Mouse (Mus musculus) regulatory T cell (primary cell): ENCODE data around the gene Magea2.
"Not testable (repeated sequence)": the region's sequence is repeated elsewhere in the genome, so short reads cannot be mapped to it uniquely, and the experiment has no call there.

Source experiments
- in situ Hi-C: fragments of 300-600 bp; cut with MboI, MseI; formaldehyde crosslinking; loops from one replicate; pipeline ENCODE4 v1.15.1; 2025; ENCODE audit warnings: high pct_unique_total_duplicates

Gene Magea2

DNA sequence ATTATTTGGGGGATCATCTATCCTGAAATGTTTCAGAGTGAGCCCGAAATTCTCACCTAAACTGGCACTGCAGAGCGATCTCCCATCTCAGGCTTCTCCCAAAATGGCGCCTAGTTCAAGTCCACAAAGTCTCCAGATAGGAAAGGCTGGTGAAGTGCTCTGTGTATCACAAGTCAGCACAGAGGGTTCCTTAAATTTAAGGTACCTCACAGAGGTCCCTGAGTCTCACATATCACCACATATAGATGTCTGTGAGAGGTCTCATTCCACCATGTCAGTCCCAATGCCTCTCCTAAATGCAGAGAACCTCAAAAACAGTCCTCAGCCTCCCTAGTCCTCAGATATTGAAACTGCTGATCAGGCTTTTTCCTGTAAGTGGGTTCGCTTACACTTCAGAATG, at the start of gene Magea2:
Magea2 (minus strand) TSS at position 101 of the 400 bp plus-strand sequence.
- in situ Hi-C loops: loop anchor here (5.0 kb wide), 1 partner anchor 61 kb away; no protein-coding TSS in a partner anchor

DNA sequence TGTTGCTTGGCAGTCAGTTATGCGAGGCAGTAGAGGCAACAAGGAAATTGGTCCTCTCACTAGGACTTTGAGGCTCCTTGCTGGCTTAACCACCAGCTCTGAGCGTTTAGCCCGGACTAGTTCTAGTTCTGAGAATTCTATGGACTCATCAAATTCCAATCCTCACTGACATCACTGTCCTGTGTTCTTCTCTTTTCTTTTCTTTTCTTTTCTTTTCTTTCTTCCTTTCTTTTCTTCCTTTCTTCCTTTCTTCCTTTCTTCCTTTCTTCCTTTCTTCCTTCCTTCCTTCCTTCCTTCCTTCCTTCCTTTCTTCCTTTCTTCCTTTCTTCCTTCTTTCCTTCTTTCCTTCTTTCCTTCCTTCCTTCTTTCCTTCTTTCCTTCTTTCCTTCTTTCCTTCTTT, 34.8 kb upstream of the Magea2 start, which contains the start of gene Cldn34b2:
Cldn34b2 (minus strand) TSS at position 101 of the 400 bp plus-strand sequence.
- in situ Hi-C loops: not testable (repeated sequence)

DNA sequence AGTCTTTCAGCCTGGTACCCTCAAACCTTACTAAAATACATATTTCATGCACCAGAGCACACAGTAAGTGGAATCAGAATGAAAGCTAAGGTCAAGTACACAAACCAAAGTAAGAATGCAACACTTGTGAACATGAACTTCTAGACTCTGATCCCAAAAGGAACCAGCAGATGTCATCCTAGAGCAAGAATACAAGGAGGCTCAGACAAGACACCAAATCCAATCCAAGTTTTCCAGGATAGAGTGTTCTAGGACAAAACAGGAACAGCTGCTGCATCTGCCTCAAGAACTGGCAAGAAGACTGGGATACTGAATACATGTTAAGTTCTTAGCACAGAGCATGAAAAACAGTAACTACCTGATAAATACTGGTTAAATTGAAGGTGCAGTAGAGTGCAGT, 4.6 kb upstream of the Magea2 start:
- in situ Hi-C loops: no loop called here

DNA sequence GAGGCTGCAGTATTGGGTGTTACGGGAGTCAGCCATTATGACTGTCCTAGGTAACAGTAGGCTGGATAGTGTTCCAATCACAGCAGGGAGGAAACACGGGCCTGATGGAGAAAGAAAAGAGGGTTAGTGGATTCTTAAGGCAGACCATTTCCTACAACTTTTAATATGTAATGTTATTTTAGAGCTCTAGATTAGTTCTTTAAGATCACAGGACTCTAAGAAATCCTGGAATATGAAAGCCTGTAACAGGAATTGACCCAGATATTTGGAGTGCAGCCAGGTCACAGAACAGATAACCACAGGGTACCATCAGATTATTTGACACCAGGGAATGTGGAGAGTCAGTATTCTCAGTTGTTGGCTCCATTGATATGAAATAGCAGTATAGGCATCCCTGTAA, 3.8 kb downstream of the Magea2 start, which contains the start of gene Magea1:
Magea1 (minus strand) TSS at position 101 of the 400 bp plus-strand sequence.
- in situ Hi-C loops: loop anchor here (5.0 kb wide), 1 partner anchor 57 kb away; no protein-coding TSS in a partner anchor

DNA sequence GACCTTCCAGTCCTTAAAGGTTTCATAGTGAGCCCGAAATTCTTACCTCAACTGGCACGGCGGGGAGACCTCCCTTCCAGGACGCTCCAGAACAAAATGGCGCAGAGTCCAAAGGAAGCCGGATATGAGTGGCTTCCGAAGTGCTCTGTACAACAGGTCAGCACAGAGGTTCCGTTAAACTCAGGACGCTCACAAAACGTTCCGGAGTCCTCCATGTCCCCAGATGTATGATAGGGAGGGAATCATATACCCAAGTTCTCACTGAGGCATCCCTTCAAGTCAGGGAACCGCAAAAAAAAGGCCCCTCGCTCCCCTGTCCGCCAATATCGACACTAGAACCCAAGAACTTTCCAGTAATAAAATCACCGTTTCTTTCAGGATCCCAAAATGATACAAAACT, 30.4 kb downstream of the Magea2 start, which contains the start of gene Magea5:
Magea5 (minus strand) TSS at position 101 of the 400 bp plus-strand sequence.
- in situ Hi-C loops: loop anchor here (5.0 kb wide), 1 partner anchor 66 kb away; the partner anchor contains the start of gene Magea8

DNA sequence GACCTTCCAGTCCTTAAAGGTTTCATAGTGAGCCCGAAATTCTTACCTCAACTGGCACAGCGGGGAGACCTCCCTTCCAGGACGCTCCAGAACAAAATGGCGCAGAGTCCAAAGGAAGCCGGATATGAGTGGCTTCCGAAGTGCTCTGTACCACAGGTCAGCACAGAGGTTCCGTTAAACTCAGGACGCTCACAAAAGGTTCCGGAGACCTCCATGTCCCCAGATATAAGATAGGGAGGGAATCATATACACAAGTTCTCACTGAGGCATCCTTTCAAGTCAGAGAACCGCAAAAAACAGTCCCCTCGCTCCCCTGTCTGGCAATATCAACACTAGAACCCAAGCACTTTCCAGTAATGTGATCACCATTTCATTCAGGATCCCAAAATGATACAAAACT, 97.7 kb downstream of the Magea2 start, which contains the start of gene Magea8:
Magea8 (minus strand) TSS at position 101 of the 400 bp plus-strand sequence.
- in situ Hi-C loops: loop anchor here (5.0 kb wide), 1 partner anchor 67 kb away; the partner anchor contains the start of gene Magea5
